Mouse (Mus musculus) layer of hippocampus, postnatal 10 days (tissue): Measurements from ENCODE around the gene Phlda2. TPM values are rescaled to one million over a fixed set of nuclear protein-coding genes. Genes with fewer than 3 reads are reported as not detected.

ENCODE experiments used
- DNase-seq, 2 experiments: peaks; one replicate each; pipeline ENCODE4 v3.0.0; 2021; ENCODE audit warnings: low spot score in 2 of 2
- total RNA-seq, 2 experiments: library from RNA; stranded (reverse); gene quantifications; 2 replicates each; pipeline ENCODE4 v1.2.3; 2021

The Phlda2 gene
- total RNA-seq, 2 experiments from 2014 or later, result not detected

DNA sequence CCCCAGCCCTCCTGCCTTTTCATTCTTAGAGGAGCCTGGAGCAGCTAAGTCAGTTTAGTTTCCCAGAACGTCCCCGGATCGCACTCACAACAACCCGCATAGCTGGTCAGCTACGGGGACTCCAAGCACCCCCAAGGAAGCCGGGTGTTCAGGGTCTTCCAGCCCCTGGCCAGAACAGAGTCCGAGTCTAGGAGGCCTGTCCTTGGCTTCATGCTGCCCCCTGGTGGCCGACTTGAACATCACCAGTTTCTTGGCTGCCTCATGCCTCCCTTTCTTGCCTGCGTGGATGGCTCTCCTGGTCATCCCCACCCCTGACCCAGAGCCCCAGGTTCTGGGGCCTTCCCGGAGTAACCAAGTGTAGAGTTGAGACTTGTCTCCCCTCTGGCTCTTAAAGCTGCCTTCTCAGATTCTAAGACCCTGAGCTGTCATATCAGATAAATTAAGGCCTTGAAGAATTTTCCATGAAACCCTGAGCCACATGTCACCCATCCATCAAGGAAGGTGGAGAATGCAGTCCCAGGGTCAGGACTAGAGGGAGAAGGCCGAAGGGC is 39.0 kb downstream of the Phlda2 start:
- peak; percentile 84 to 88 for DNase-seq

DNA sequence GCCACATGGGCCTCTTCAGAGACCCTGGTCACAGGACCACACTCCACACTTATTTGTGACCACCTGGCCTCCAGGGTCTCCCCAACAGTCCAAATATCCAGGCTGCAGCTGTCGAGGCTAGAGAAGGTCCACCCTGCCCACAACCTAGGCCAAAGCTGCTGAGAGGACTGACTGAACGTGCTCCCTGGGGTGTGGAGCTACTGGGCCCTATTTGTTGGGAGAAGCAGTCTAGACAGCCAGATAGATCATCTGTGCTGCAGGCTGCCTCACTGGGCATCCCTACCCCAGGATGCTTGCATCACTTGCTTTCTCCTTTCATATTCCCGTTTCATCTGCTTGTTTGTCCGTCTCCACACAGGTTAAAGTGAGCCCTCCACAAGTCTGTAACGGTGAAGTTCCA is 40.4 kb downstream of the Phlda2 start:
- no peak for DNase-seq

DNA sequence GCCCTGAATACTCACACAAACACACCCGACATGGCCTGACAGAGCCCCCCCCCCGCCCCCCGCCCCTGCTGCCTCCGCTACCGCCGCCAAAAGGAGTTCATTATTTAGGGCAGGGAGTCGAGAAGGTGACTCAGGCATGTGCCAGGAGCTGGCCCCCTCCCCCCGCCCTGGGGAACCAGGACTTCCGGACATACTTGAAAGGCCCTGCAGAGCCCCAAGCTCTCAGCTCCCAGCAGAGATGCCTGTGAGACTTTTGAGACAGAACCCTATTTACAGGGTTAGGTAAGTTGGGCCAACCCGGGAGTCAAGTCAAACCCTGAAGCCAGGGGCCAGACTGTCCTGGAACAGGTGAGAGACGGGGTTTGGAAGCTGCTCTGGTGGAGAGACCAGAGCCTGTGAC is 41.0 kb downstream of the Phlda2 start:
- DNase-seq, result no peak

DNA sequence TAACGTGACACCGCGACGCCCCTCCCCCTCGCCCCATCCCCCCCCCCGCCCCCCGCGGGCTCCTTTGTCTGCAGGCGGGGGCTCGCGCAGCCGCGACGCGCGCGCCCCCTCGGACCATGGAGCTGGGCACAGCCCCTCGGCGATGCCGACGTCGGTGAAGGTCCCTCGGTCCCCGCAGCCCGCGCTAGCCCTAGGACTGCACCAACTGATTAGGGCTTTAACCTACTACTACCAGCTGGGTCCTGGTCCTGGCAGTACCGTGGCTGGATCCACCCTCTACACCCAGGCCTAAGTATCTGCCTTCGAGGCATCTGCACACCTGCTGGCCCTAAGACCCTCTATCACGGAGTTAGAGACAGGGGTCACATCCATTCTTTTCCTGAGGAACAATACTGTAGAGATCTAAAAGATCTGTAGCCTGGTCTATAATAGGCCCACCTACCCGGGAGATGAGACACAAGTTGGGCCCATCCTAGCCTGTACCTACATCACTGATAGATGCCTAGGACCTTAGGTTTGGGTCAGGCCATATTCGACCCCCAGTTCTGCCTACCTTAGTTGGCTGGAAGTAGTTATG is 41.6 kb downstream of the Phlda2 start:
- DNase-seq, result peak in 1 of 2 experiments; percentile 33

DNA sequence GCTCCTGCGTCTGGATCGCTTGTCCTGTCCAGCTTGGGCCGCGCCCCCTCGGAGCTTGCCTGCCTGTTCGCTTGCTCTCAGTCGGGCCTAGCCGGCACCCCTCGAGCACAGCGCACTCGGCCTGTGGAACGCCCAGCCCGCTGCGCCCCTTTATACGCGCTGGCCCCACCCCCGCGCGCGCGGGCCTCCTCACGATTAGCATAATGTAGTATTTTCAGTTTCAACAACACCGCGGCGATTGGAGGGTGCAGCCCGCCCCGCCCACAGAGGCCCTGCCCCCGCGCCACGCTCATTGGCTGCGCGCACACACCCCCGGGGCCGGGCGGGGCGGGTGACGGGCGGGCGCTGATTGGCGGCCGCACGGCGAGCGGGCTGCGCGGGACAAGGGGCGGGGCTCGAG is 42.1 kb downstream of the Phlda2 start, which contains the start of gene Cdkn1c:
Gene Cdkn1c, minus strand, starts transcription at position 177 of the 400 bp plus-strand sequence.
- peak; percentile 77 to 81 for DNase-seq

DNA sequence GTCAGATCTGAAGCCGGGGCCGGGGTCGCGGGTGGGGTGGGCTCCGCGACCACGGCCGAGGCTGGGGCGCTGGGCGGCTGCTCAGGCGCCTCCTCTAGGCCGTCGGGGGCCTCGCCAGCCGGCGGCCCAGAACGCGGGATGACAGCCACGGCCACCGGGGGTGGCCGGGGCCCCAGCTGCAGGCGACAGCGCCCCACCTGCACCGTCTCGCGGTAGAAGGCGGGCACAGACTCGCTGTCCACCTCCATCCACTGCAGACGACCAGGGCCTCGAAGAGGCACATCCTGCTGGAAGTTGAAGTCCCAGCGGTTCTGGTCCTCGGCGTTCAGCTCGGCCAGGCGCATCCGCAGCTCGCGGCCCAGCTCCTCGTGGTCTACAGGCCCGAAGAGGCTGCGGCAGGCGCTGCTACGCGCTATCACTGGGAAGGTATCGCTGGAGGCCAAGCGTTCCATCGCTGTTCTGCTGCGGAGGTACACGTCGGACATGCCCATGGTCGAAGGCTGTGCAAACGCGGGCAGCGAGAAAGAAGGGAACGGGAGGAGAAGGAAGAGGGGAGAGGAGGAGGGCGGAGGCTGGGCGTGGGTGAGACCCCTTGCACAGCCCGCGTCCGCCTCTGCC is 42.6 kb downstream of the Phlda2 start:
- DNase-seq, result no peak

DNA sequence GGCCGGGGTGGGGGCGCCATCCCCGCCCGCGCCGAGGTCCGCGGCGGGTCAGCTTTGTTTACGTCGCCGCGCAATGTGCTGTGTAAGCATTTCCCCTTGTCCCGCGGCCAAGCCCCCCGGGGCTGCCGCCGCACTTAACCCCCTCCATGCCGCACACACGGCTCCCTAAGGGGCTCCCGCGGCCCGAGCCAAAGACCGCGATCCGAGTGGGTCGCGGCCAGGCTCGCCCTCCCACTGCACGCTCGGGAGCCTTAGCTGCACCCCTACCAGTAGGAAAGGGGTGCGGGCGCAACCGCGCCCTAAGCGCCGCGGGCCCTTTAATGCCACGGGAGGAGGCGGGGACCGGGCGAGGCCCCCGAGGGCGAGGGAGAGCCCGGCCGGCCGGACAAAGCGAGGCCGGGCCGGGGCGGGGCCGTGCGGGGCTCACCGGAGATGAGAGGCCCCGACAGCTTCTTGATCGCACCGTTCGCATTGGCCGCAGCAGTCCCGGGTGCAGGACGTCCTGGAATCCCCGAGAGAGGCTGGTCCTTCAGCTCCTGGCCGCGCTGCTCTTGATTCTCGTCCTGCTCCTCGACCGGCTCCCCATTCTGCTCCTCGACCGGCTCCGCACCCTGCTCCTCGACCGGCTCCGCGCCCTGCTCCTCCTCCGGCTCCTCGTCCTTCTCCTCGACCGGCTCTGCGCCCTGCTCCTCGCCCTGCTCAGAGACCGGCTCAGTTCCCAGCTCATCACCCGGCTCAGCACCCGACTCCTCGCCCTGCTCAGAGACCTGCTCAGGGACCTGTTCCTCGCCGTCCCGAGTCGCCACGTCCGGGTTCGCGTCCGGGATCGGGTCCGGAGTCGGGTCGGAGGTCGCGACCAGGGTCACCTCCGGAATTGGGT is 43.4 kb downstream of the Phlda2 start:
- no peak for DNase-seq

DNA sequence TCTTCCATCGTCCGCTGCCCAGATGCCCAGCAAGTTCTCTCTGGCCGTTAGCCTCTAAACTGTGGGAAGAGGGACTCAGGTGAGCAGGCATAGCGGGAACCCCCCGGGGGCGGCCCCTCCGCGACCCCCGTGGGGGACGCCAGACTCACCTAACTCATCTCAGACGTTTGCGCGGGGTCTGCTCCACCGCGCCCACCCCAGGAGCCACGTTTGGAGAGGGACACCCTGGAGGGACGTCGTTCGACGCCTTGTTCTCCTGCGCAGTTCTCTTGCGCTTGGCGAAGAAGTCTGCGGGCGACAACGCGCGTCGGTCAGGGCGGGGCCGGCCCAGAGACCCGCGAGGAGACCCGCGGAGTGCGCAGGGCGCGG is 44.0 kb downstream of the Phlda2 start:
- no peak for DNase-seq

Other genes with a start within 250 kb of the Phlda2 start
- gene Cdkn1c, start 42.1 kb downstream of the Phlda2 start, total RNA-seq, result 10 to 100 TPM; 13.2 to 18.5 TPM
- under 1 TPM; 0.40 to 0.41 TPM for gene Slc22a18, start 29.4 kb downstream of the Phlda2 start, total RNA-seq
- 100 to 1,000 TPM; 133 to 144 TPM for gene Nap1l4, start 46.0 kb upstream of the Phlda2 start, total RNA-seq
- 10 to 100 TPM; 63.9 to 72.2 TPM for gene Cars, start 96.9 kb upstream of the Phlda2 start, total RNA-seq
- under 1 TPM; 0.18 to 0.25 TPM for gene Tnfrsf26, start 125.6 kb upstream of the Phlda2 start, total RNA-seq
- 1 to 10 TPM; 4.2 to 5.1 TPM for gene Tnfrsf22, start 146.5 kb upstream of the Phlda2 start, total RNA-seq
- gene Tnfrsf23, start 182.7 kb upstream of the Phlda2 start, total RNA-seq, result 1 to 10 TPM; 2.1 to 2.3 TPM